Comparison of ENCODE assay signal across 15 mouse cellular contexts in genomic region chr6:40110729-40111128, GRCm38 (mm10).
"Had no signal": no experiment of that assay in that cellular context is flagged by ENCODE, and none has a peak within 500 bp of the region (broad histone marks: within the 10 kb centered on the region; RNA-seq: fewer than 3 reads in every experiment).

No protein-coding gene starts in this region.

- DNase-seq: gastrocnemius, postnatal 14 days; gastrocnemius, postnatal 36 days; heart, adult 11 months; heart, adult 2 months; heart, postnatal 14 days; heart, postnatal 36 days; kidney, adult 11 months; kidney, adult 2 months; kidney, adult 9 months; kidney, postnatal 10 days; kidney, postnatal 25 days; kidney, postnatal 4 days; liver; liver, embryonic 13.5 days; liver, postnatal 0 days had no signal
